Mouse (Mus musculus) heart, adult 9 months (tissue): ENCODE data around the gene Ubxn10.

Experiments
- DNase-seq, 2 experiments: peaks; one replicate each; pipeline ENCODE4 v3.0.0; 2022; ENCODE audit warnings: low spot score in 2 of 2

Ubxn10 gene

GRCm38 (mm10) chr4:138737031-138737430 lies at the start of gene Ubxn10:
Gene Ubxn10 (minus strand): TSS chr4:138737167.
- DNase-seq: no peak

GRCm38 (mm10) chr4:138786141-138786540 lies 49.2 kb upstream of the Ubxn10 start:
- peak; percentile 16 to 24 for DNase-seq

- no peak for DNase-seq
These were observed 48.8 kb upstream of the Ubxn10 start for GRCm38 (mm10) chr4:138785721-138786120.

- DNase-seq: no peak
These were observed 45.1 kb upstream of the Ubxn10 start for GRCm38 (mm10) chr4:138782098-138782497.

GRCm38 (mm10) chr4:138780300-138780699 lies 43.3 kb upstream of the Ubxn10 start:
- no peak for DNase-seq

GRCm38 (mm10) chr4:138777417-138778407 lies 40.7 kb upstream of the Ubxn10 start:
- DNase-seq: no peak

- DNase-seq: no peak
These were observed 38.5 kb upstream of the Ubxn10 start, which contains the start of gene Pla2g2d for GRCm38 (mm10) chr4:138775435-138775834. Gene Pla2g2d (plus strand): TSS chr4:138775735.

- no peak for DNase-seq
These were observed 35.4 kb upstream of the Ubxn10 start for GRCm38 (mm10) chr4:138772386-138772785.

- DNase-seq: no peak
These were observed 35.0 kb upstream of the Ubxn10 start for GRCm38 (mm10) chr4:138771970-138772369.

- DNase-seq: no peak
These were observed 25.3 kb upstream of the Ubxn10 start for GRCm38 (mm10) chr4:138762266-138762665.

GRCm38 (mm10) chr4:138757416-138757815 lies 20.4 kb upstream of the Ubxn10 start, which contains the start of gene Pla2g2f:
Gene Pla2g2f (minus strand): TSS chr4:138757626.
- no peak for DNase-seq

GRCm38 (mm10) chr4:138755983-138756382 lies 19.0 kb upstream of the Ubxn10 start:
- DNase-seq: no peak

GRCm38 (mm10) chr4:138755439-138755838 lies 18.5 kb upstream of the Ubxn10 start:
- no peak for DNase-seq

- DNase-seq: no peak
These were observed 17.5 kb upstream of the Ubxn10 start for GRCm38 (mm10) chr4:138754432-138754831.

- no peak for DNase-seq
These were observed 16.6 kb upstream of the Ubxn10 start for GRCm38 (mm10) chr4:138753608-138754007.

- no peak for DNase-seq
These were observed 15.6 kb upstream of the Ubxn10 start for GRCm38 (mm10) chr4:138752603-138753002.

- peak in 1 of 2 experiments; percentile 47 for DNase-seq
These were observed 11.6 kb upstream of the Ubxn10 start for GRCm38 (mm10) chr4:138748369-138749072.

- DNase-seq: no peak
These were observed 10.9 kb upstream of the Ubxn10 start for GRCm38 (mm10) chr4:138747851-138748250.

- no peak for DNase-seq
These were observed 9.9 kb upstream of the Ubxn10 start for GRCm38 (mm10) chr4:138746866-138747265.

GRCm38 (mm10) chr4:138745884-138746283 lies 8.9 kb upstream of the Ubxn10 start:
- DNase-seq: no peak

GRCm38 (mm10) chr4:138739136-138739851 lies 2.3 kb upstream of the Ubxn10 start:
- DNase-seq: no peak

GRCm38 (mm10) chr4:138734863-138735262 lies 2.1 kb downstream of the Ubxn10 start:
- no peak for DNase-seq
